Mouse (Mus musculus) intestine, embryonic 14.5 days (tissue): ENCODE measurements around the gene Setd1a. TPM values are rescaled to one million over a fixed set of nuclear protein-coding genes. Genes with fewer than 3 reads are reported as not detected.

Experiments
- ATAC-seq: fragments of 200-750 bp; cut with Nextera tagmentation; replicated peaks from 2 replicates; pipeline ENCODE4 v1.8.0; 2017; ENCODE audit warnings: low read depth, moderate number of reproducible peaks, moderate TSS enrichment, moderate library complexity; ENCODE audit not compliant: low FRiP score, low TSS enrichment
- DNase-seq: peaks from one replicate; pipeline ENCODE4 v3.0.0-alpha.2; 2018; ENCODE audit warnings: low spot score
- H3K27ac ChIP-seq: fragments of 300-500 bp; sonication (generic); 2 replicates; pipeline ENCODE4 v1.5.1; 2014; ENCODE audit warnings: low read depth, mild to moderate bottlenecking, control low read depth
- H3K27me3 ChIP-seq: fragments of 300-500 bp; sonication (generic); replicated peaks from 2 replicates; pipeline ENCODE4 v1.6.1; 2014; ENCODE audit warnings: low read length, control low read depth; ENCODE audit not compliant: control insufficient read depth, insufficient read depth
- H3K36me3 ChIP-seq: fragments of 300-500 bp; sonication (generic); 2 replicates; pipeline ENCODE4 v1.6.1; 2014; ENCODE audit warnings: low read length, control low read depth; ENCODE audit not compliant: control insufficient read depth, insufficient read depth
- H3K4me1 ChIP-seq: fragments of 300-500 bp; sonication (generic); replicated peaks from 2 replicates; pipeline ENCODE4 v1.6.1; 2014; ENCODE audit warnings: low read length, control low read depth, mixed read lengths; ENCODE audit not compliant: control insufficient read depth, insufficient read depth
- H3K4me2 ChIP-seq: fragments of 300-500 bp; sonication (generic); 2 replicates; pipeline ENCODE4 v1.6.1; 2014; ENCODE audit warnings: low read length
- H3K4me3 ChIP-seq: fragments of 300-500 bp; sonication (generic); 2 replicates; pipeline ENCODE4 v1.5.1; 2014; ENCODE audit warnings: low read depth, low read length, control low read depth, mixed read lengths
- H3K9ac ChIP-seq: fragments of 300-500 bp; sonication (generic); 2 replicates; pipeline ENCODE4 v1.6.1; 2014; ENCODE audit warnings: mild to moderate bottlenecking, low read length
- H3K9me3 ChIP-seq: fragments of 300-500 bp; sonication (generic); 2 replicates; pipeline ENCODE4 v1.6.1; 2016; ENCODE audit warnings: low read length, control low read depth; ENCODE audit not compliant: control insufficient read depth
- WGBS: fragments of 180-500 bp; shearing (Covaris S2); extraction: QIAGEN DNeasy Blood & Tissue Kit; methylation state at CpG from one replicate; pipeline ENCODE4 v1.1.7; 2014; 5-methylcytosine and 5-hydroxymethylcytosine counted together
- polyA plus RNA-seq: library from polyadenylated mRNA; unstranded; fragments of >200 nt; fragmentation: Nextera tagmentation; extraction: Ambion mirVana; gene quantifications from 2 replicates; pipeline ENCODE4 v1.2.1, GENCODE M21; 2014

Setd1a gene
- polyA plus RNA-seq, 1 experiment from 2014 or later, result 25.0 TPM

GRCm38 (mm10) chr7:127747559-127748234, 28.8 kb upstream of the Setd1a start:
- ATAC-seq (no peak), DNase-seq (no peak)
- Histone ChIP-seq H3K36me3 (peaks cover 45% of the 10 kb centered on the region), H3K4me1 (peaks cover 12% of the 10 kb centered on the region), H3K9ac (peak overlapping the region; percentile 82), H3K4me3 (peak overlapping the region; percentile 71), H3K27me3 (no peaks in the 10 kb centered on the region), H3K4me2 (peak overlapping the region; percentile 89), H3K9me3 (no peaks in the 10 kb centered on the region), H3K27ac (peak overlapping the region; percentile 83; the same call in 1 of the 2 replicates)
- WGBS, result 39% methylated on average over 6 of the region's 6 CpGs

- H3K9me3 ChIP-seq, result no peaks in the 10 kb centered on the region
- no peak overlapping the region for H3K4me2 ChIP-seq
- H3K27ac ChIP-seq, result no peak overlapping the region
- H3K4me1 ChIP-seq, result peaks cover 12% of the 10 kb centered on the region
- H3K27me3 ChIP-seq, result no peaks in the 10 kb centered on the region
- no peak for DNase-seq
- H3K9ac ChIP-seq, result no peak overlapping the region
- 92% methylated on average over 28 of the region's 28 CpGs for WGBS
- no peak overlapping the region for H3K4me3 ChIP-seq
- no peak for ATAC-seq
- H3K36me3 ChIP-seq, result peaks cover 50% of the 10 kb centered on the region
Measured at GRCm38 (mm10) chr7:127748235-127748560, 28.3 kb upstream of the Setd1a start.

GRCm38 (mm10) chr7:127750131-127751127, 26.0 kb upstream of the Setd1a start:
- Histone ChIP-seq H3K27me3 (no peaks in the 10 kb centered on the region), H3K4me3 (no peak overlapping the region), H3K36me3 (peaks cover 73% of the 10 kb centered on the region), H3K9me3 (no peaks in the 10 kb centered on the region), H3K4me1 (0 out of 2 replicates have a peak, but pooled peaks cover 6% of the 10 kb centered on the region), H3K27ac (no peak overlapping the region), H3K4me2 (no peak overlapping the region), H3K9ac (no peak overlapping the region)
- no peak for DNase-seq
- WGBS, result 89% methylated on average over 19 of the region's 19 CpGs
- no peak for ATAC-seq

GRCm38 (mm10) chr7:127751619-127752018, 24.9 kb upstream of the Setd1a start:
- H3K27me3 ChIP-seq, result no peaks in the 10 kb centered on the region
- no peak overlapping the region for H3K9ac ChIP-seq
- ATAC-seq (no peak), DNase-seq (no peak)
- 0 out of 2 replicates have a peak, but pooled peaks cover 6% of the 10 kb centered on the region for H3K4me1 ChIP-seq
- no peaks in the 10 kb centered on the region for H3K9me3 ChIP-seq
- H3K4me3 ChIP-seq, result no peak overlapping the region
- 89% methylated on average over 5 of the region's 5 CpGs for WGBS
- H3K36me3 ChIP-seq, result peaks cover 84% of the 10 kb centered on the region
- H3K4me2 ChIP-seq, result no peak overlapping the region
- H3K27ac ChIP-seq, result no peak overlapping the region

- 96% methylated on average over 27 of the region's 27 CpGs for WGBS
Measured at GRCm38 (mm10) chr7:127752069-127752468, 24.4 kb upstream of the Setd1a start.

GRCm38 (mm10) chr7:127753158-127753557, 23.3 kb upstream of the Setd1a start:
- Histone ChIP-seq H3K4me2 (no peak overlapping the region), H3K4me1 (no peaks in the 10 kb centered on the region), H3K9me3 (no peaks in the 10 kb centered on the region), H3K27me3 (no peaks in the 10 kb centered on the region), H3K4me3 (no peak overlapping the region), H3K27ac (no peak overlapping the region), H3K36me3 (peaks cover 99% of the 10 kb centered on the region), H3K9ac (no peak overlapping the region)
- 59% methylated on average over 5 of the region's 5 CpGs for whole genome bisulfite sequencing
- no peak for ATAC-seq
- DNase-seq, result no peak

More at GRCm38 (mm10) chr7:127752069-127752468, 24.4 kb upstream of the Setd1a start:
- H3K27me3 ChIP-seq, result no peaks in the 10 kb centered on the region
- H3K9ac ChIP-seq, result no peak overlapping the region
- H3K36me3 ChIP-seq, result peaks cover 88% of the 10 kb centered on the region
- H3K9me3 ChIP-seq, result no peaks in the 10 kb centered on the region
- no peak for DNase-seq
- H3K4me1 ChIP-seq, result 0 out of 2 replicates have a peak, but pooled peaks cover 6% of the 10 kb centered on the region
- H3K27ac ChIP-seq, result no peak overlapping the region
- H3K4me3 ChIP-seq, result no peak overlapping the region
- H3K4me2 ChIP-seq, result no peak overlapping the region
- ATAC-seq, result no peak

- no peak overlapping the region for H3K4me3 ChIP-seq
- H3K27me3 ChIP-seq, result no peaks in the 10 kb centered on the region
- DNase-seq (no peak), ATAC-seq (no peak)
- H3K9ac ChIP-seq, result no peak overlapping the region
- H3K9me3 ChIP-seq, result no peaks in the 10 kb centered on the region
- peaks cover 96% of the 10 kb centered on the region for H3K36me3 ChIP-seq
- 83% methylated on average over 7 of the region's 7 CpGs for WGBS
- no peaks in the 10 kb centered on the region for H3K4me1 ChIP-seq
- no peak overlapping the region for H3K4me2 ChIP-seq
- H3K27ac ChIP-seq, result no peak overlapping the region
Measured at GRCm38 (mm10) chr7:127753741-127754140, 22.7 kb upstream of the Setd1a start.

GRCm38 (mm10) chr7:127759716-127760115, 16.8 kb upstream of the Setd1a start:
- Histone ChIP-seq H3K4me2 (no peak overlapping the region), H3K36me3 (peaks cover 69% of the 10 kb centered on the region), H3K4me1 (no peaks in the 10 kb centered on the region; the same call in 1 of the 2 replicates), H3K27ac (no peak overlapping the region), H3K27me3 (no peaks in the 10 kb centered on the region), H3K4me3 (no peak overlapping the region), H3K9ac (no peak overlapping the region), H3K9me3 (no peaks in the 10 kb centered on the region)
- DNase-seq (no peak), ATAC-seq (no peak)
- WGBS, result 34% methylated on average over 6 of the region's 6 CpGs
